Mouse (Mus musculus): ENCODE data around the gene Lsmem1.

The Lsmem1 gene

GRCm38 (mm10) chr12:40134529-40134928 is 64.8 kb downstream of the Lsmem1 start:
- DNase-seq: no peak

DNA sequence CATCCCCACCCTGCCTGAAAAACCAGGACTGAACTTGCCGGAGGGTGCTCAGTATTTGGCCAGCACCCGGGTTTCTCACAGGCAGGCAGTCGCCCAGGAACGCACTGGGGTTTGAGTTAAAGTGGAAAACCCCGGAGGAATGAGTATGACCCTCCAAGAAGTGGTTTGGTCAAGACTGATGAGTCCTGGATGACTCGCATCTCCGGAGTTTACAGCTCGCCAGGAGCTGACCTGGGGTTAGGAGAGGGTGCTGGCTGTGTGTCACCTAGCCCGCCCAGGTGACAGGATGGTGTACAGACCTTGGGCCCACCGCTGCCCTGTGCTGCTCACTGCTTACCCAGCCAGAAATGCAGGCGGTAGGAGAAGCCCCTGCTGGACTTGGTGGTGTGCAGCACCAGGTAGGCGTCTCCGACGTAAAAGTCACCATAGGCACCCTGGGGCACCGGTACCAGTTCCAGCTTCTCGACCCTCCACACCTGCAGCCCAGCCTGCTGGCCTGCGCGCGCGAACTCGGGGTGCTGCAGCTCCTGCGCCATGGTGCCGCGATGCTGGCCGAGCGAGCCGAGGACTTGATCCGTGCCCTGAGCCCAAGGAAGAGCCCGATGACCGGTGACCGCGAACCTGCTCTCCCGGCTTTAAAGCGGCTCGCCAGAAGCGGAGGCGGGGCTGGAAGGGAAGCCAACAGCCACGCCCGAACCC is 65.6 kb downstream of the Lsmem1 start, which contains the start of gene Scin:
TSS of gene Scin (minus strand) at position 656 of the 699 bp plus-strand sequence.
- DNase-seq: peak; percentile 5

DNA sequence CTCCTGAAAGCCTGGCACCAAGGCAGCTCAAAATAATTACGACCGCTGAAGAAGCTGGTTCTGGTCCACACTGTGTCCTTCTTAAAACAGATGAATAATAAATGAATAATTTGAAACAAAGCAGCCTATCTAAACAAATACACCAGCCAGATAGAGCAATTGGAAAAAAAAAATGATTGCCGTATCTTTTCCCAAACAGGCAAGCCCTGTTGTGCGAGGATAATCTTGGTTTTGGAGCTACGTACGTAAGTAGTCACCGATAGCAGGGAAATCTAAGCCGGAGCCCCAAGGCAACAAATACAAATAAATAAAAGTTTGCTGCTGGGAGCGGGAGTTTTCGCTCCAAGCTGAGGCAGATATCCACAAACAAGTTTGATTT is 66.1 kb downstream of the Lsmem1 start:
- no peak for DNase-seq
